Mouse (Mus musculus) adipocyte (in vitro differentiated cells): Measurements from ENCODE around the gene Fam161b.
A peak's percentile ranks its signal among the peaks of the same experiment; 100 is the strongest.
"Not testable (repeated sequence)": the region's sequence is repeated elsewhere in the genome, so short reads cannot be mapped to it uniquely, and the experiment has no call there.

Experiments
- DNase-seq: peaks from one replicate; pipeline ENCODE4 v3.0.0-alpha.2; 2016; ENCODE audit warnings: low spot score

Fam161b gene

GRCm38 (mm10) chr12:84382369-84382768 is 20.7 kb upstream of the Fam161b start:
- no peak for DNase-seq

- no peak for DNase-seq
Measured at GRCm38 (mm10) chr12:84373831-84374481, 12.3 kb upstream of the Fam161b start.

GRCm38 (mm10) chr12:84371647-84372046 is 10.0 kb upstream of the Fam161b start:
- no peak for DNase-seq

GRCm38 (mm10) chr12:84366971-84367370 is 5.3 kb upstream of the Fam161b start:
- DNase-seq, result no peak

- peak; percentile 82 for DNase-seq
Measured at GRCm38 (mm10) chr12:84365137-84365536, 3.5 kb upstream of the Fam161b start.

GRCm38 (mm10) chr12:84364291-84364690 is 2.7 kb upstream of the Fam161b start:
- DNase-seq, result no peak

- DNase-seq, result peak; percentile 54
Measured at GRCm38 (mm10) chr12:84362872-84363271, 1.2 kb upstream of the Fam161b start.

- not testable (repeated sequence) for DNase-seq
Measured at GRCm38 (mm10) chr12:84358699-84359098, 2.9 kb downstream of the Fam161b start.

GRCm38 (mm10) chr12:84347192-84347591 is 14.4 kb downstream of the Fam161b start:
- peak; percentile 65 for DNase-seq

- no peak for DNase-seq
Measured at GRCm38 (mm10) chr12:84336963-84337625, 24.5 kb downstream of the Fam161b start.

- peak; percentile 23 for DNase-seq
Measured at GRCm38 (mm10) chr12:84327111-84327512, 34.5 kb downstream of the Fam161b start.

GRCm38 (mm10) chr12:84316721-84317621 is 44.7 kb downstream of the Fam161b start, which contains the start of gene Zfp410:
Zfp410 (plus strand) TSS chr12:84316852.
- peak; percentile 75 for DNase-seq

GRCm38 (mm10) chr12:84316006-84316405 is 45.6 kb downstream of the Fam161b start:
- no peak for DNase-seq

GRCm38 (mm10) chr12:84311306-84311705 is 50.3 kb downstream of the Fam161b start:
- no peak for DNase-seq

GRCm38 (mm10) chr12:84304554-84304953 is 57.1 kb downstream of the Fam161b start:
- DNase-seq, result no peak

GRCm38 (mm10) chr12:84304101-84304500 is 57.5 kb downstream of the Fam161b start:
- DNase-seq, result peak; percentile 54

GRCm38 (mm10) chr12:84299265-84299664 is 62.4 kb downstream of the Fam161b start:
- DNase-seq, result no peak

GRCm38 (mm10) chr12:84297851-84298250 is 63.8 kb downstream of the Fam161b start:
- no peak for DNase-seq
